Mouse (Mus musculus) adrenal gland, postnatal 36 days (tissue): ENCODE results near the gene Rhobtb1. TPM values are rescaled to one million over a fixed set of nuclear protein-coding genes. Genes with fewer than 3 reads are reported as not detected.

Source experiments
- DNase-seq, 2 experiments: peaks; one replicate each; pipeline ENCODE4 v3.0.0; 2021; ENCODE audit warnings: mixed read lengths in 1 of 2
- total RNA-seq, 2 experiments: library from RNA; stranded (reverse); gene quantifications; 2 replicates each; pipeline ENCODE4 v1.2.3; 2021

Gene Rhobtb1
- total RNA-seq, 2 experiments from 2014 or later, result 7.5 to 11.1 TPM

- no peak for DNase-seq
These were observed 96.2 kb downstream of the Rhobtb1 start for GRCm38 (mm10) chr10:69247311-69248033.

GRCm38 (mm10) chr10:69248261-69249160, 97.3 kb downstream of the Rhobtb1 start:
- peak in 1 of 2 experiments; percentile 27 for DNase-seq

GRCm38 (mm10) chr10:69251254-69251653, 100.0 kb downstream of the Rhobtb1 start:
- DNase-seq, result no peak

GRCm38 (mm10) chr10:69252112-69253074, 101.2 kb downstream of the Rhobtb1 start:
- DNase-seq, result no peak

- DNase-seq, result no peak
These were observed 101.9 kb downstream of the Rhobtb1 start for GRCm38 (mm10) chr10:69253075-69253685.

- DNase-seq, result no peak
These were observed 102.4 kb downstream of the Rhobtb1 start for GRCm38 (mm10) chr10:69253686-69254080.

GRCm38 (mm10) chr10:69254390-69254847, 103.2 kb downstream of the Rhobtb1 start:
- DNase-seq, result peak; percentile 63 to 75

- DNase-seq, result no peak
These were observed 104.4 kb downstream of the Rhobtb1 start for GRCm38 (mm10) chr10:69255594-69255993.

- DNase-seq, result no peak
These were observed 106.4 kb downstream of the Rhobtb1 start for GRCm38 (mm10) chr10:69257592-69258133.

- DNase-seq, result peak; percentile 30 to 59
These were observed 107.4 kb downstream of the Rhobtb1 start for GRCm38 (mm10) chr10:69258588-69258987.

- DNase-seq, result no peak
These were observed 107.9 kb downstream of the Rhobtb1 start for GRCm38 (mm10) chr10:69259161-69259560.

- peak; percentile 27 to 46 for DNase-seq
These were observed 108.7 kb downstream of the Rhobtb1 start for GRCm38 (mm10) chr10:69259929-69260328.

GRCm38 (mm10) chr10:69262918-69263822, 111.9 kb downstream of the Rhobtb1 start:
- no peak for DNase-seq

GRCm38 (mm10) chr10:69263906-69264305, 112.7 kb downstream of the Rhobtb1 start:
- DNase-seq, result no peak

GRCm38 (mm10) chr10:69265421-69265820, 114.2 kb downstream of the Rhobtb1 start:
- no peak for DNase-seq

GRCm38 (mm10) chr10:69268061-69268643, 116.9 kb downstream of the Rhobtb1 start:
- DNase-seq, result no peak

GRCm38 (mm10) chr10:69271436-69271835, 120.2 kb downstream of the Rhobtb1 start:
- DNase-seq, result no peak

GRCm38 (mm10) chr10:69274275-69274674, 123.0 kb downstream of the Rhobtb1 start:
- no peak for DNase-seq

- no peak for DNase-seq
These were observed 123.5 kb downstream of the Rhobtb1 start for GRCm38 (mm10) chr10:69274705-69275104.
